Mouse (Mus musculus): ENCODE results near the gene Nek7.

GRCm38 (mm10) chr1:138622831-138623230, 2.9 kb upstream of the Nek7 start:
- TF ChIP-seq POLR2A (IDR thresholded peaks at IDR 0.05; ENCODE audit: borderline replicate concordance, extremely low read depth, insufficient read depth, insufficient read length, poor library complexity, severe bottlenecking) (no peak), CTCF (IDR thresholded peaks at IDR 0.05; ENCODE audit: borderline replicate concordance, extremely low read depth, insufficient read depth, insufficient read length) (no peak)

All from brain, embryonic 14.5 days (tissue).